Mouse (Mus musculus): ENCODE measurements around the gene Cdk5.

GRCm38 (mm10) chr5:24470600-24470999 is 47.3 kb upstream of the Cdk5 start:
- TF ChIP-seq POLR2A (IDR thresholded peaks at IDR 0.05; ENCODE audit: extremely low read depth, insufficient read depth, low read length) (no peak), CTCF (IDR thresholded peaks at IDR 0.05; ENCODE audit: low read depth, low read length) (peak; percentile 98)

All from liver, adult 2 months (tissue).